18 mouse cellular contexts compared by ENCODE assay signal in the genomic region with DNA sequence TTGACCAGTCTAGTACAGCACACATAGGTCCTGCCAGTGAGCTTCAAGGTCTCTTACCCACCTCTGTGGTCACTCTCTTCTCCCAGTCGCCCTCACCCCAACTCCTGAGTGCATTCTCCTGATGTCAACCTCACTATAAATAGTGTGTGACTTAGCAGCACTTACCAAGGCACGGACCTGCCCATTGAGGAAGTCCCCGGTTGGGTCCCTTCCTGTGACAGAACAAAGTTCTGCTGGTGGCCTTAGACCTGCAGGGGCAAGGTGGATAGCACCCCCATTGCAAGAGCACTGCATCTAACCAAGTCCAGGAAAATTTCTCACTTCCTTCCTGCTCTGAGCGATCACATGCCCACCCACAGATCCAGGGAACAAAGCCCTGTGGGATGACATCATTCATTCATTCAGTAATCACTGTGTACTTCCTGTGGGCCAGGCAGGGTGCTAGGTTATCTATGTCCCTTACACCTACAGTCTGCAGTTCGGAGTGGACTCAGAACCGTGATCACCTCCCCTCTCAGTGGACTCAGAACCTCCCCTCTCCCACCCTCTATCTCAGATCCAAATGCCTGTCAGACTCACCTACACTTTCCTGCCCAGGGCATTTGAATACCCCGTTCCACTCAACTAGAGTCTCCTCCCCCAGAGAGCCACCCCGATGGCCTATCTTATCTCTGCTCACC. TPM values are rescaled to one million over a fixed set of nuclear protein-coding genes. Genes with fewer than 3 reads are reported as not detected.
DNase-seq lines count a peak whose midpoint lies in the region; ATAC-seq lines count a peak whose summit lies in the region.
"Had no signal": no experiment of that assay in that cellular context is flagged by ENCODE, and none has a peak within 500 bp of the region (broad histone marks: within the 10 kb centered on the region; RNA-seq: fewer than 3 reads in every experiment).

No protein-coding gene starts in this region.

- 48% methylated on average over 8 of the region's 8 CpGs for WGBS in lung, embryonic 16.5 days
- WGBS in heart, embryonic 16.5 days = 36% methylated on average over 8 of the region's 8 CpGs

- no peak overlapping the region for H3K27ac ChIP-seq in lung, embryonic 16.5 days (ENCODE audit: low read length)
- 0 out of 2 replicates have a peak overlapping the region, but pooled peaks have one; percentile 18 for H3K27ac ChIP-seq in heart, embryonic 16.5 days (ENCODE audit: low read length)
- H3K27ac ChIP-seq: forebrain, embryonic 13.5 days; heart, adult 2 months; hindbrain, postnatal 0 days; liver, embryonic 12.5 days; macrophage; neural tube, embryonic 13.5 days had no signal

- H3K27me3 ChIP-seq in lung, embryonic 16.5 days (ENCODE audit: control insufficient read depth, insufficient read depth, low read depth, low read length) = peaks cover 27% of the 10 kb centered on the region
- H3K27me3 ChIP-seq in heart, embryonic 16.5 days (ENCODE audit: control insufficient read depth, insufficient read depth, low read length) = peaks cover 34% of the 10 kb centered on the region
- H3K27me3 ChIP-seq in splenic B cell, adult 2 months (ENCODE audit: control insufficient read depth, insufficient read depth, low read length, poor library complexity, severe bottlenecking) = no peaks in the 10 kb centered on the region; the same call in 1 of the 2 replicates

- peak; percentile 18 for DNase-seq in adrenal gland, adult 2 months
- no peak for DNase-seq in adrenal gland, postnatal 25 days
- DNase-seq in lung, postnatal 14 days = no peak
- peak; percentile 15 for DNase-seq in splenic B cell, adult 2 months (ENCODE audit: low read depth, low spot score)
- no peak for DNase-seq in ovary, postnatal 14 days (ENCODE audit: low spot score)
- DNase-seq: cerebellum, adult 11 months; kidney, adult 18-20 months; kidney, postnatal 4 days; thymus, adult 2 months had no signal

- H3K4me3 ChIP-seq in lung, embryonic 16.5 days (ENCODE audit: low read length) = no peak overlapping the region
- no peak overlapping the region for H3K4me3 ChIP-seq in heart, embryonic 16.5 days (ENCODE audit: low read length)
- H3K4me3 ChIP-seq: forebrain, embryonic 13.5 days; heart, adult 2 months; liver, embryonic 12.5 days; neural tube, embryonic 13.5 days had no signal

- H3K4me1 ChIP-seq in lung, embryonic 16.5 days (replicated peaks; ENCODE audit: control insufficient read depth, insufficient read depth, low read length) = peaks cover 2% of the 10 kb centered on the region; the same call in 1 of the 2 replicates
- peaks cover 7% of the 10 kb centered on the region; the same call in 1 of the 2 replicates for H3K4me1 ChIP-seq in heart, embryonic 16.5 days (ENCODE audit: control insufficient read depth, insufficient read depth, low read length)

- no peaks in the 10 kb centered on the region for H3K36me3 ChIP-seq in lung, embryonic 16.5 days (ENCODE audit: control insufficient read depth, insufficient read depth, low read length)
- H3K36me3 ChIP-seq in heart, embryonic 16.5 days (ENCODE audit: control insufficient read depth, insufficient read depth) = no peaks in the 10 kb centered on the region
- H3K36me3 ChIP-seq in splenic B cell, adult 2 months (ENCODE audit: control insufficient read depth, insufficient read depth, low read length, poor library complexity, severe bottlenecking) = no peaks in the 10 kb centered on the region
- H3K36me3 ChIP-seq: liver, embryonic 12.5 days; neural tube, embryonic 13.5 days had no signal

- no peak overlapping the region for H3K9ac ChIP-seq in lung, embryonic 16.5 days (ENCODE audit: low read length)
- no peak overlapping the region for H3K9ac ChIP-seq in heart, embryonic 16.5 days (ENCODE audit: low read length)
- H3K9ac ChIP-seq: forebrain, embryonic 13.5 days; liver, embryonic 12.5 days; neural tube, embryonic 13.5 days had no signal

- ATAC-seq in lung, embryonic 16.5 days (ENCODE audit: low read depth) = 0 out of 2 replicates have a peak, but pooled peaks have one; percentile 26
- peak; percentile 29; the same call in 1 of the 2 replicates for ATAC-seq in heart, embryonic 16.5 days (replicated peaks; ENCODE audit: extremely low read depth, insufficient read depth, low FRiP score)
- no peak for ATAC-seq in cerebellum, adult (ENCODE audit: insufficient number of reproducible peaks, low FRiP score, low TSS enrichment)
- ATAC-seq: forebrain, embryonic 13.5 days; hindbrain, postnatal 0 days; liver, embryonic 12.5 days had no signal

- no peak overlapping the region for H3K4me2 ChIP-seq in lung, embryonic 16.5 days (ENCODE audit: low read depth, low read length)
- H3K4me2 ChIP-seq in heart, embryonic 16.5 days (ENCODE audit: low read depth, low read length) = no peak overlapping the region
- H3K4me2 ChIP-seq: forebrain, embryonic 13.5 days; liver, embryonic 12.5 days; neural tube, embryonic 13.5 days had no signal

- H3K9me3 ChIP-seq in lung, embryonic 16.5 days (ENCODE audit: control insufficient read depth, low read length) = no peaks in the 10 kb centered on the region
- no peaks in the 10 kb centered on the region for H3K9me3 ChIP-seq in heart, embryonic 16.5 days (replicated peaks; ENCODE audit: control insufficient read depth, low read length)
- H3K9me3 ChIP-seq: forebrain, embryonic 13.5 days; liver, embryonic 12.5 days; neural tube, embryonic 13.5 days had no signal

RNA-seq across cellular contexts. Expression of a gene that starts 5.7 kb away (rescaled TPM):
- 1 to 10 TPM; 4.6 to 7.2 TPM for total RNA-seq in adrenal gland, adult 2 months (2021)
- 12.1 and 17.6 TPM in 2 replicates for polyA plus RNA-seq in adrenal gland, adult 2 months (2012; rRNA removed)
- 3.7 and 9.3 TPM in 2 replicates for total RNA-seq in adrenal gland, postnatal 25 days (2021)
- 0.57 and 0.62 TPM in 2 replicates for polyA plus RNA-seq in lung, embryonic 16.5 days (2015; fragmentation: Nextera tagmentation; extraction: Ambion mirVana)
- polyA plus RNA-seq in heart, embryonic 16.5 days (2015; fragmentation: Nextera tagmentation; extraction: Ambion mirVana) = 0.76 and 0.94 TPM in 2 replicates
- polyA plus RNA-seq: macrophage had no signal

Comparison
In these comparisons a context has a peak if more than half of its experiments do, and no peak if none do; other contexts are left out.
1. DNase-seq: peak in adrenal gland, adult 2 months (single experiment) and splenic B cell, adult 2 months (single experiment); none in adrenal gland, postnatal 25 days (single experiment), lung, postnatal 14 days (single experiment) and ovary, postnatal 14 days (single experiment).